Mouse (Mus musculus): ENCODE results near the gene Mum1l1. TPM values are rescaled to one million over a fixed set of nuclear protein-coding genes. Genes with fewer than 3 reads are reported as not detected.
A peak's percentile ranks its signal among the peaks of the same experiment; 100 is the strongest.
"Not testable (repeated sequence)": the region's sequence is repeated elsewhere in the genome, so short reads cannot be mapped to it uniquely, and the experiment has no call there.

Mum1l1 gene
- total RNA-seq (2021) (1 to 10 TPM; 2.2 to 2.9 TPM), polyA plus RNA-seq (2012; rRNA removed) (0.86 and 1.5 TPM in 2 replicates)
- long read RNA-seq, partial matches to known transcripts = 0 of 2 reads
- long read RNA-seq, other reads (novel, unspliced or antisense) = 0 of 2 reads

DNA sequence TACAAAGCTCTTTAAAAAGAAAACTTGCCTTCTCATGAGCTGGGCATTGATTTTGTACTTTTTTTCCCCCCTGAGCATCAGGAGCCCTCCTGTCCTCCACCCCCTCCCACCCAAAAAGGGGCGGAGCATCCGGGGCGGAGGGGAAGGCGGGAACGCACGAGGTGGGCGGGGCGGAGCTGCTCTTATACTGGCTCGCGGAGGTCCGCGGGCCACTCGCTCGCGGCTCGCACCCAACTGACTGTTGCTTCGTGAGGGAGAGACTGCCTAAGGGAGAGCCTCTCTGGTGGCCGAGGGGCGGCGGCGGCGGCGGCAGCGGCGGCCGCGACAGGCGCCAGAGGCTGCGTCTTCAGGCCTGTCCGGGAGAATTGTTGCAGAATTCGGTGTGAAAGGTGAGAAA lies at the start of gene Mum1l1:
Gene Mum1l1, plus strand, starts transcription at position 214 of the 397 bp plus-strand sequence.
- no peaks in the 10 kb centered on the region for H3K36me3 ChIP-seq (ENCODE audit: control insufficient read depth, insufficient read depth, low read length)
- WGBS = 17% methylated on average over 31 of the region's 31 CpGs
- peak within 1 kb of the TSS; percentile 63 for H3K9ac ChIP-seq (ENCODE audit: low read depth, low read length)
- H3K4me3 ChIP-seq = peak within 1 kb of the TSS; percentile 44
- TF ChIP-seq EP300 (IDR thresholded peaks at IDR 0.05; ENCODE audit: insufficient read depth, low read depth, low read length) (no peak), CTCF (IDR thresholded peaks at IDR 0.05) (no peak), POLR2A (IDR thresholded peaks at IDR 0.05; ENCODE audit: insufficient read depth, low read depth, low read length) (no peak)
- intact Hi-C loops (cut with DNase I) = no loop called here
- H3K4me1 ChIP-seq (ENCODE audit: control insufficient read depth, insufficient read depth, low read length) = no peaks in the 10 kb centered on the region
- no peaks in the 10 kb centered on the region for H3K79me2 ChIP-seq (replicated peaks; ENCODE audit: control insufficient read depth, insufficient read depth, low read length)
- no peaks in the 10 kb centered on the region for H3K27me3 ChIP-seq (ENCODE audit: control insufficient read depth, insufficient read depth, low read length)
- peak; percentile 74 to 76 for DNase-seq
- no peak within 1 kb of the TSS for H3K27ac ChIP-seq

- no peaks in the 10 kb centered on the region for H3K79me2 ChIP-seq (replicated peaks; ENCODE audit: control insufficient read depth, insufficient read depth, low read length)
- TF ChIP-seq CTCF (IDR thresholded peaks at IDR 0.05) = no peak
- no peak for TF ChIP-seq POLR2A (IDR thresholded peaks at IDR 0.05; ENCODE audit: insufficient read depth, low read depth, low read length)
- TF ChIP-seq EP300 (IDR thresholded peaks at IDR 0.05; ENCODE audit: insufficient read depth, low read depth, low read length) = no peak
- H3K36me3 ChIP-seq (ENCODE audit: control insufficient read depth, insufficient read depth, low read length) = no peaks in the 10 kb centered on the region
- intact Hi-C loops (cut with DNase I) = no loop called here
- H3K4me3 ChIP-seq = no peak within 1 kb of the TSS
- WGBS = 78% methylated on average over 8 of the region's 8 CpGs
- H3K27me3 ChIP-seq (ENCODE audit: control insufficient read depth, insufficient read depth, low read length) = no peaks in the 10 kb centered on the region
- no peak for DNase-seq
- no peak within 1 kb of the TSS for H3K9ac ChIP-seq (ENCODE audit: low read depth, low read length)
- no peaks in the 10 kb centered on the region for H3K4me1 ChIP-seq (ENCODE audit: control insufficient read depth, insufficient read depth, low read length)
- H3K27ac ChIP-seq = no peak within 1 kb of the TSS
Measured at GRCm38 (mm10) chrX:139178928-139179327, 30.9 kb upstream of the Mum1l1 start, which contains the start of gene 4933428M09Rik. Gene 4933428M09Rik (plus strand): TSS chrX:139179228.

GRCm38 (mm10) chrX:139191506-139191905 lies 18.3 kb upstream of the Mum1l1 start:
- H3K27me3 ChIP-seq (ENCODE audit: control insufficient read depth, insufficient read depth, low read length); H3K36me3 ChIP-seq (ENCODE audit: control insufficient read depth, insufficient read depth, low read length); H3K4me3 ChIP-seq; H3K79me2 ChIP-seq (replicated peaks; ENCODE audit: control insufficient read depth, insufficient read depth, low read length); H3K4me1 ChIP-seq (ENCODE audit: control insufficient read depth, insufficient read depth, low read length); H3K27ac ChIP-seq; intact Hi-C loops (cut with DNase I); DNase-seq; H3K9ac ChIP-seq (ENCODE audit: low read depth, low read length): not testable (repeated sequence)
- 84% methylated on average over 3 of the region's 3 CpGs for WGBS
- TF ChIP-seq CTCF (IDR thresholded peaks at IDR 0.05) = peak; percentile 23; the same call in 1 of the 2 replicates

- Histone ChIP-seq H3K27ac (no peak overlapping the region), H3K79me2 (replicated peaks; ENCODE audit: control insufficient read depth, insufficient read depth, low read length) (no peaks in the 10 kb centered on the region), H3K9ac (ENCODE audit: low read depth, low read length) (no peak overlapping the region), H3K4me3 (no peak overlapping the region), H3K36me3 (ENCODE audit: control insufficient read depth, insufficient read depth, low read length) (no peaks in the 10 kb centered on the region), H3K27me3 (ENCODE audit: control insufficient read depth, insufficient read depth, low read length) (no peaks in the 10 kb centered on the region), H3K4me1 (ENCODE audit: control insufficient read depth, insufficient read depth, low read length) (no peaks in the 10 kb centered on the region)
- no peak for DNase-seq
- WGBS = 40% methylated on average over 1 of the region's 1 CpGs
- intact Hi-C loops (cut with DNase I) = no loop called here
- TF ChIP-seq EP300 (IDR thresholded peaks at IDR 0.05; ENCODE audit: insufficient read depth, low read depth, low read length) = no peak
- no peak for TF ChIP-seq POLR2A (IDR thresholded peaks at IDR 0.05; ENCODE audit: insufficient read depth, low read depth, low read length)
- TF ChIP-seq CTCF (IDR thresholded peaks at IDR 0.05) = no peak
Measured at GRCm38 (mm10) chrX:139194572-139195279, 15.1 kb upstream of the Mum1l1 start.

DNA sequence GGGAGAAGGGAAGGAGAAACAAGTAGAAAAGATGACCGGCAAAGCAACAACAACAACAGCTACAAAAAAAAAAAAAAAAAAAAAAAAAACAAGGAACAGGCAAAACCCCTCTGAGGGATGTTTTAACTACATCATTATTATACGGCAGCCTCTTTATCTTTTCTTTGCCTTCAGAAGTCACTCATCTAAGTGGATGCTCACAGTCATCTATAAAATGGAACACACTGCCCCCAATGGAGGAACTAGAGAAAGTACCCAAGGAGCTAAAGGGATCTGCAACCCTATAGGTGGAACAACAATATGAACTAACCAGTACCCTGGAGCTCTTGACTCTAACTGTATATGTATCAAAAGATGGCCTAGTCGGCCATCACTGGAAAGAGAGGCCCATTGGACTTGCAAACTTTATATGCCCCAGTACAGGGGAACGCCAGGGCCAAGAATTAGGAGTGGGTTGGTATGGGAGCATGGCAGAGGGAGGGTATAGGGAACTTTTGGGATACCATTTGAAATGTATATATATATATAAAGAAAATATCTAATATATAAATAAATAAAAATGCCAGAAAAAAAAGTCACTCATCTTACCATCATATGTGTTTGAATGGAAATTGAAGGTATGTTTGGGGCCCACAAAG lies 532 bp upstream of the Mum1l1 start:
- H3K9ac ChIP-seq (ENCODE audit: low read depth, low read length); H3K27me3 ChIP-seq (ENCODE audit: control insufficient read depth, insufficient read depth, low read length); DNase-seq; intact Hi-C loops (cut with DNase I); H3K4me3 ChIP-seq; H3K27ac ChIP-seq; H3K36me3 ChIP-seq (ENCODE audit: control insufficient read depth, insufficient read depth, low read length); H3K79me2 ChIP-seq (replicated peaks; ENCODE audit: control insufficient read depth, insufficient read depth, low read length); H3K4me1 ChIP-seq (ENCODE audit: control insufficient read depth, insufficient read depth, low read length): not testable (repeated sequence)
- WGBS = 77% methylated on average over 4 of the region's 4 CpGs

DNA sequence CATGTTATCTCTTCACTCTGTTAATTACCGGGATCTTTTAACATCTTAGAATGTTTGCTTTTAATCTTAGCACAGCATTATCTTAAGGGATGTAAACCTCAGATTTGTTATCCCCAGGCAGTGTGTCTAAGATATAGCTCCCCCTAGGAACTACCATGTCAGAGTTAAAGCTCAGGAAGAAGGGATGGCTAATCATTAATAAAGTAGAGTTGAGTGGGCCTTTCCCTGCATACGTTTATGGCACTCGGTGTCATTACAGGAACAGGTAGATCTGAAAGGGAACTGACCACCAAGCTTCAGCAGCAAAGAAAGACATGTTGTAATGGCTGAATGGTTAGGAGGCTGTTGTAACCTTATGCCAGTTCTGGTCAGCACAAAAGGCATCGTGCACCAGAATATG lies 4.9 kb downstream of the Mum1l1 start:
- no peak overlapping the region for H3K27ac ChIP-seq

More for the DNA sequence above, 4.9 kb downstream of the Mum1l1 start:
- no peaks in the 10 kb centered on the region for H3K36me3 ChIP-seq (ENCODE audit: control insufficient read depth, insufficient read depth, low read length)
- 68% methylated on average over 4 of the region's 4 CpGs for WGBS
- no peak overlapping the region for H3K4me3 ChIP-seq
- H3K79me2 ChIP-seq (replicated peaks; ENCODE audit: control insufficient read depth, insufficient read depth, low read length) = no peaks in the 10 kb centered on the region
- H3K27me3 ChIP-seq (ENCODE audit: control insufficient read depth, insufficient read depth, low read length) = no peaks in the 10 kb centered on the region
- TF ChIP-seq CTCF (IDR thresholded peaks at IDR 0.05) (no peak), POLR2A (IDR thresholded peaks at IDR 0.05; ENCODE audit: insufficient read depth, low read depth, low read length) (no peak), EP300 (IDR thresholded peaks at IDR 0.05; ENCODE audit: insufficient read depth, low read depth, low read length) (no peak)
- no peaks in the 10 kb centered on the region for H3K4me1 ChIP-seq (ENCODE audit: control insufficient read depth, insufficient read depth, low read length)
- intact Hi-C loops (cut with DNase I) = loop anchor here (5.0 kb wide), 1 partner anchor 153 kb away; no protein-coding TSS in a partner anchor
- DNase-seq = no peak
- no peak overlapping the region for H3K9ac ChIP-seq (ENCODE audit: low read depth, low read length)

All from heart, adult 2 months (tissue).